Mouse (Mus musculus) lung, embryonic 14.5 days (tissue): ENCODE results near the gene Sall4. TPM values are rescaled to one million over a fixed set of nuclear protein-coding genes. Genes with fewer than 3 reads are reported as not detected.

ENCODE experiments used
- ATAC-seq: fragments of 200-750 bp; cut with Nextera tagmentation; 2 replicates; pipeline ENCODE4 v1.8.0; 2017; ENCODE audit warnings: mild to moderate bottlenecking, moderate TSS enrichment, moderate library complexity; ENCODE audit not compliant: insufficient read depth
- DNase-seq: peaks from one replicate; pipeline ENCODE4 v3.0.0-alpha.2; 2015
- H3K27ac ChIP-seq: fragments of 300-500 bp; sonication (generic); 2 replicates; pipeline ENCODE4 v1.5.1; 2014; ENCODE audit warnings: low read depth, mild to moderate bottlenecking, moderate library complexity
- H3K27me3 ChIP-seq: fragments of 300-500 bp; sonication (generic); 2 replicates; pipeline ENCODE4 v1.6.1; 2014; ENCODE audit warnings: low read length, control low read depth; ENCODE audit not compliant: insufficient read depth
- H3K36me3 ChIP-seq: fragments of 300-500 bp; sonication (generic); 2 replicates; pipeline ENCODE4 v1.6.1; 2014; ENCODE audit warnings: control low read depth; ENCODE audit not compliant: insufficient read depth
- H3K4me1 ChIP-seq: fragments of 300-500 bp; sonication (generic); 2 replicates; pipeline ENCODE4 v1.6.1; 2014; ENCODE audit warnings: antibody characterized with exemption, control low read depth; ENCODE audit not compliant: insufficient read depth
- H3K4me2 ChIP-seq: fragments of 300-500 bp; sonication (generic); 2 replicates; pipeline ENCODE4 v1.6.1; 2014; ENCODE audit warnings: mild to moderate bottlenecking
- H3K4me3 ChIP-seq: fragments of 300-500 bp; sonication (generic); 2 replicates; pipeline ENCODE4 v1.5.1; 2014; ENCODE audit warnings: low read depth, low read length
- H3K9ac ChIP-seq: fragments of 300-500 bp; sonication (generic); 2 replicates; pipeline ENCODE4 v1.6.1; 2014
- H3K9me3 ChIP-seq: fragments of 300-500 bp; sonication (generic); 2 replicates; pipeline ENCODE4 v1.6.1; 2016; ENCODE audit warnings: low read depth, low read length, control low read depth
- CTCF ChIP-seq: IDR thresholded peaks from 2 replicates; pipeline ENCODE4 v1.5.1; 2016; ENCODE audit warnings: antibody characterized with exemption, low read depth
- WGBS: fragments of 180-500 bp; shearing (Covaris S2); extraction: QIAGEN DNeasy Blood & Tissue Kit; methylation state at CpG from one replicate; pipeline ENCODE4 v1.1.7; 2014; 5-methylcytosine and 5-hydroxymethylcytosine counted together
- polyA plus RNA-seq: library from polyadenylated mRNA; unstranded; fragments of >200 nt; fragmentation: Nextera tagmentation; extraction: Ambion mirVana; gene quantifications from 2 replicates; pipeline ENCODE4 v1.2.1, GENCODE M21; 2014

Sall4 gene
- 0.22 and 0.33 TPM in 2 replicates for polyA plus RNA-seq

DNA sequence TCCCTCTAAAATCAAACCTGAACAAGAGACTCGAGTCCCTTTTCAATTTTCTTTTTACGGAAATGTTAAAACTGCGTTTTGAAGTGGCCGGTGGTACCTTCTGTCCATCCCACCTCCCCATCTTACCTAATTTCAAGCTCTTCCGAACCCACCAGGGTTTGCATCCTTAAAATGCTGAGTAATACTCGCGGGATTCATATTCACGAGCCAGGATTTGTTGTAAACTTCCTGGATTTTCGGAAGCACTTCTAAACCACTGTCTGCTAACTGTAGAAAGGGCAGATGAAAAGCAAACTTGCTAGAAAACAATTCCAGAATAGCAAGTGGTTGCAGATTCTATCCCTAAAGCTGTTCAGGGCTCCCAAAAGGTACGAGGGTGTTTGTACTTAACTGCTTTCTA, at the start of gene Sall4:
Gene Sall4 (minus strand): TSS at position 362 of the 400 bp plus-strand sequence.
- DNase-seq (no peak), ATAC-seq (no peak)
- Histone ChIP-seq H3K27me3 (peaks cover 67% of the 10 kb centered on the region), H3K9ac (no peak within 1 kb of the TSS), H3K9me3 (no peaks in the 10 kb centered on the region), H3K36me3 (no peaks in the 10 kb centered on the region), H3K4me1 (peaks cover 8% of the 10 kb centered on the region), H3K4me2 (peak within 1 kb of the TSS; percentile 89), H3K27ac (no peak within 1 kb of the TSS), H3K4me3 (peak within 1 kb of the TSS; percentile 48)
- WGBS: 9% methylated on average over 10 of the region's 10 CpGs
- TF ChIP-seq CTCF: no peak

GRCm38 (mm10) chr2:168813243-168813642, 45.5 kb upstream of the Sall4 start:
- no peak overlapping the region for H3K9ac ChIP-seq
- DNase-seq (peak; percentile 55), ATAC-seq (peak; percentile 54; the same call in 1 of the 2 replicates)
- no peaks in the 10 kb centered on the region for H3K27me3 ChIP-seq
- H3K4me3 ChIP-seq: no peak overlapping the region
- no peaks in the 10 kb centered on the region for H3K9me3 ChIP-seq
- no peak for TF ChIP-seq CTCF
- H3K4me2 ChIP-seq: no peak overlapping the region
- 31% methylated on average over 6 of the region's 6 CpGs for WGBS
- H3K36me3 ChIP-seq: no peaks in the 10 kb centered on the region
- H3K4me1 ChIP-seq: no peaks in the 10 kb centered on the region
- no peak overlapping the region for H3K27ac ChIP-seq

DNA sequence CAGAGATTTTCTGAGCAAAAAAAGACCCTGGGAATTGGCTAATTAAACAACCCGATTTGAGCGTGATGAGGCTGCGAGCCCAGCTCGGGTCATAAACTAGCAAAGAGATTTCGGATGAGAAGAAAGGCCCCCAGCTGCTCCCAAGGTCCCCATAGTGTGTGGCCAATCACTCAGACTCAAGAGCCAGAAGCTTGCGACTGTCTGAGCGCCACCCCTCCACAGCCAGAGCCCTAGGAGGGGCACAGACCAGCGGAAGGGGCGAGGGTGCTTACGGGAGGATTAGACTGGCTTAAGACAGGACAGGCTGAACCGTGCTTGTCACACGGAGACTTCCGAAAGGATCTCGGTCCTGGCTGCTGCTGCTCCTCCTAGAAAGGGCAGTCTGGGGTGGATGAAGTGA, 42.2 kb upstream of the Sall4 start:
- WGBS: 14% methylated on average over 14 of the region's 14 CpGs
- no peak for ATAC-seq
- Histone ChIP-seq H3K27me3 (no peaks in the 10 kb centered on the region), H3K27ac (no peak overlapping the region), H3K4me2 (0 out of 2 replicates have a peak overlapping the region, but pooled peaks have one; percentile 33), H3K9me3 (no peaks in the 10 kb centered on the region), H3K36me3 (no peaks in the 10 kb centered on the region), H3K9ac (no peak overlapping the region; the same call in 1 of the 2 replicates), H3K4me3 (no peak overlapping the region), H3K4me1 (no peaks in the 10 kb centered on the region)
- DNase-seq: no peak
- TF ChIP-seq CTCF: no peak

- no peak for ATAC-seq
- no peak overlapping the region for H3K4me3 ChIP-seq
- no peak for DNase-seq
- TF ChIP-seq CTCF: no peak
- no peaks in the 10 kb centered on the region for H3K4me1 ChIP-seq
- H3K27me3 ChIP-seq: no peaks in the 10 kb centered on the region
- no peaks in the 10 kb centered on the region for H3K9me3 ChIP-seq
- H3K9ac ChIP-seq: no peak overlapping the region
- no peak overlapping the region for H3K27ac ChIP-seq
- H3K36me3 ChIP-seq: no peaks in the 10 kb centered on the region
- WGBS: 48% methylated on average over 4 of the region's 4 CpGs
- no peak overlapping the region for H3K4me2 ChIP-seq
Observed at GRCm38 (mm10) chr2:168807681-168808080, 39.9 kb upstream of the Sall4 start.

DNA sequence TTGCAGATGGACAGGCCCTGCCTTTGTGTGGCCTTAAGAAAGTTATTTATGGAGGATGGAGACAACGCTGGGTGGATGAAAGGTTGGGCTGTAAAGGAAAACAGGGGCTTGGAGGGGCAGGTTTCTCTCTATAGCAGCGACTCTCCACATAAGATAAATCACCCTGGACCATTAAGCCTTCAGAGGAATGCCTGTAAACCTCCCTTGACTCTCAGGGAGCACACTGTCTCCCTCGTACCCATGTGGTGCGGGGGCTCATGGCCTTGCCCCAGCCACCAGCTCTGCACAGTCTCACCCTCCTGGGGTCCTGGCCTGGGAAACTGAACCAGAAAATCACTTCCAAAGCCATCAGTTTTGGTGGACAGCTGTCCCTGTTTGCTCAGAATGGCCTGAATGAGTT, 36.1 kb upstream of the Sall4 start:
- Histone ChIP-seq H3K4me3 (no peak overlapping the region), H3K9ac (no peak overlapping the region), H3K27me3 (no peaks in the 10 kb centered on the region), H3K4me2 (no peak overlapping the region), H3K9me3 (no peaks in the 10 kb centered on the region), H3K4me1 (no peaks in the 10 kb centered on the region), H3K27ac (no peak overlapping the region), H3K36me3 (no peaks in the 10 kb centered on the region)
- TF ChIP-seq CTCF: no peak
- WGBS: 72% methylated on average over 4 of the region's 4 CpGs
- DNase-seq: no peak
- ATAC-seq: no peak

- Histone ChIP-seq H3K36me3 (no peaks in the 10 kb centered on the region), H3K4me3 (no peak overlapping the region), H3K27me3 (no peaks in the 10 kb centered on the region), H3K4me2 (no peak overlapping the region), H3K9me3 (no peaks in the 10 kb centered on the region), H3K4me1 (no peaks in the 10 kb centered on the region), H3K9ac (no peak overlapping the region), H3K27ac (no peak overlapping the region)
- TF ChIP-seq CTCF: no peak
- WGBS: 78% methylated on average over 12 of the region's 12 CpGs
- no peak for DNase-seq
- no peak for ATAC-seq
Observed at GRCm38 (mm10) chr2:168799326-168799725, 31.6 kb upstream of the Sall4 start.

DNA sequence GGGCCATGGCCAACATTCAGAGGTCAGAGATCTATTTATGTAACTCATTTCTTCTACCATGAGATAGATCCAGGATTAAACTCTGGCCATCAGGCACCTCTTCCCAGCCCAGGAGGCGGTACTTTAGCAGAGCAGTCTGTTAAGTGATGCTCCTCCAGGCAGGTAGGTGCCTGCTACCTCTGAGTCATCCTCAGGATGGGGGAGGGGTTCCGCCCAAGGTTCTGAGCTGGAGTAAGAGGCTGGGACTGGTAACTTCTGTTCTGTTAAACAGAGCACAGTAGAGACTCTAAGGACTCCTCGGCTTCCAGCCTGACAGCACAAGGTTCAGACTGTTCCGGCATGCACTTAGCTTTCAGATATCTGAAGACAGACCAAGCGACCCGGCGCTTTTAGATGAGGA, 31.2 kb upstream of the Sall4 start:
- ATAC-seq: no peak
- H3K27ac ChIP-seq: no peak overlapping the region
- no peak overlapping the region for H3K4me3 ChIP-seq
- H3K36me3 ChIP-seq: no peaks in the 10 kb centered on the region
- no peak for DNase-seq
- whole genome bisulfite sequencing: 72% methylated on average over 7 of the region's 7 CpGs
- no peaks in the 10 kb centered on the region for H3K9me3 ChIP-seq
- no peak overlapping the region for H3K4me2 ChIP-seq
- no peaks in the 10 kb centered on the region for H3K4me1 ChIP-seq
- no peak for TF ChIP-seq CTCF
- H3K27me3 ChIP-seq: no peaks in the 10 kb centered on the region
- no peak overlapping the region for H3K9ac ChIP-seq
